Mouse (Mus musculus) thymus, adult 2 months (tissue): Measurements from ENCODE around the gene Ets2. TPM values are rescaled to one million over a fixed set of nuclear protein-coding genes. Genes with fewer than 3 reads are reported as not detected.
"Not testable (repeated sequence)": the region's sequence is repeated elsewhere in the genome, so short reads cannot be mapped to it uniquely, and the experiment has no call there.

Experiments used
- DNase-seq: peaks from one replicate; pipeline ENCODE4 v3.0.0; 2021
- H3K27ac ChIP-seq: fragments of 200-500 bp; 2 replicates; pipeline ENCODE4 v1.5.1; 2012; ENCODE audit warnings: low read length, control low read depth; ENCODE audit not compliant: control insufficient read depth, insufficient read depth
- H3K27me3 ChIP-seq: fragments of 200-500 bp; 2 replicates; pipeline ENCODE4 v1.6.1; 2012; ENCODE audit warnings: mild to moderate bottlenecking, low read length, moderate library complexity, mixed read lengths; ENCODE audit not compliant: control insufficient read depth, insufficient read depth
- H3K36me3 ChIP-seq: fragments of 200-500 bp; 2 replicates; pipeline ENCODE4 v1.6.1; 2012; ENCODE audit warnings: mild to moderate bottlenecking, low read length, moderate library complexity; ENCODE audit not compliant: control insufficient read depth, insufficient read depth
- H3K4me1 ChIP-seq: fragments of 200-500 bp; replicated peaks from 2 replicates; pipeline ENCODE4 v1.6.1; 2012; ENCODE audit warnings: low read length; ENCODE audit not compliant: control insufficient read depth, insufficient read depth
- H3K4me3 ChIP-seq: fragments of 200-500 bp; 2 replicates; pipeline ENCODE4 v1.5.1; 2012; ENCODE audit warnings: mild to moderate bottlenecking, low read length, control low read depth, moderate library complexity; ENCODE audit not compliant: control insufficient read depth, insufficient read depth
- CTCF ChIP-seq: fragments of 200-500 bp; IDR thresholded peaks from 2 replicates; pipeline ENCODE4 v1.5.1; 2012; ENCODE audit warnings: mild to moderate bottlenecking, control low read depth, low read length, moderate library complexity, borderline replicate concordance; ENCODE audit not compliant: control insufficient read depth, poor library complexity, insufficient read depth; ENCODE audit errors: extremely low read depth
- POLR2A ChIP-seq: fragments of 200-500 bp; IDR thresholded peaks from 2 replicates; pipeline ENCODE4 v1.6.1; 2012; ENCODE audit warnings: mild to moderate bottlenecking, low read length, control low read depth, moderate library complexity; ENCODE audit not compliant: control insufficient read depth, poor library complexity, insufficient read depth; ENCODE audit errors: extremely low read depth
- WGBS: fragments of 180-500 bp; shearing (Covaris S2); methylation state at CpG from one replicate; pipeline ENCODE4 v1.1.7; 2018; 5-methylcytosine and 5-hydroxymethylcytosine counted together
- polyA plus RNA-seq: library from polyadenylated mRNA; depleted of rRNA; stranded (reverse); fragments of >200 nt; gene quantifications from 2 replicates; pipeline ENCODE4 v1.2.3, GENCODE M21; 2012

Gene Ets2
- polyA plus RNA-seq, 1 experiment: 343 TPM

DNA sequence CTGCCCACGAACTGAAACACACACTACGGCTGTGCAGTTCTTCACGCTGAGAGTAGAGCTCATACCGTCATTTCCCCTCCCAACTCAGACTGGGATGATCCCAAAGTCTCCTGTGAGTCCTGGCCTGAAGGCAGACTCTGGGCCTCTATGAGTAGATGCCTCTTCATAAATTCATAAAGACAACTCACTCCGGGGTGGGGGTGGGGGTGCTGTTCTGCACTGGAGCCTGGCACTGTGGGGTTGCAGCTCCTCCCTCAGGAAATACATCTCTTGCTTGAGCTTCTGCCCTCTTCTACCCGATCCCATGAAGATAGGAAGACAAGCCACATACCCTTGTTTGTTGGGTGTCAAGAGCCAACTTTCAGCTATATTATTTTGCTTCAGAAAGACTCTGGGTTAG, 59.9 kb downstream of the Ets2 start:
- no peaks in the 10 kb centered on the region for H3K27me3 ChIP-seq
- 62% methylated on average over 6 of the region's 6 CpGs for WGBS
- peak overlapping the region; percentile 72 for H3K27ac ChIP-seq
- peaks cover 34% of the 10 kb centered on the region for H3K4me1 ChIP-seq
- H3K4me3 ChIP-seq: no peak overlapping the region
- TF ChIP-seq POLR2A: no peak
- no peak for TF ChIP-seq CTCF
- no peaks in the 10 kb centered on the region for H3K36me3 ChIP-seq
- DNase-seq: no peak

DNA sequence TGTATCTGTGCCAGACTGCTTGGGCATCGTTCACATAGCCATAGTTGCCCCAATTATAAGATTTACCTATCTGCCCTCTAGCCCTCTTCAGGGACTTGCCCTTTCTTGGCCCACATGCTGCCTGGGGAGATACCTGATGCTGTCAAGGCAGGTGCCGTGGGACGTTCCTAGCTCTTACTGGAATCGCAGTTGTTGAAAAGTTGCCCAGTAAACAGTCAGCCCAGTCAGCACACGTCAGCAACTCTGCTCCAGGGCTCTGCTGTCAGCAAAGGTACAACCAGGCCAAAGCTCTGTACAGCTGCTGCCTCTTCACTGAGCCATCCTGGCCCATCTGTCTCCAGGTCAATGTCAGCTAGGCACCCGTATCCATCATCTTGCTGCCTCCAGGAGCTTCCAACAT, 61.3 kb downstream of the Ets2 start:
- WGBS: 95% methylated on average over 6 of the region's 6 CpGs
- Histone ChIP-seq H3K36me3 (no peaks in the 10 kb centered on the region), H3K27ac (peak overlapping the region; percentile 4; the same call in 1 of the 2 replicates), H3K4me3 (no peak overlapping the region), H3K27me3 (no peaks in the 10 kb centered on the region), H3K4me1 (peaks cover 46% of the 10 kb centered on the region)
- no peak for DNase-seq
- TF ChIP-seq POLR2A: no peak
- no peak for TF ChIP-seq CTCF

DNA sequence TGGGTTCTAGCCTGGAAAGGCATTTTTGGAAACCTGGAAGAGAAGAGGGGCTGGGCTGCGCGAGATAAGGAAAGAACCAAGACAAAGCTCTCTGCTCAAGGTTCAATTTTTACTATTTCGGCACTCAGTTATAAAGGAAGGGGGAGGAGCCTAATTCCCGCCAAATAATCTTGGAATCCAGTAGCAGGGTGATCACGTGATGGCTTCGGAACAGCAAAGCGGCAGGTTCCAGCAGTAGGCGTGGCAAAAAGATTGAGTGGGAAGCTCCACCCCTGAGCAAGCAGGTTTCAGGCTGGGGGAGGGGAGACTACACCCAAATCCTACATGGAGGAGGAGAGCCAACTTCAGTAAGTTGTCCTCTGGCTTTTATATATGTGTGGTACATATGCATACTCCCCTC, 62.2 kb downstream of the Ets2 start:
- H3K4me3 ChIP-seq, H3K27ac ChIP-seq, H3K27me3 ChIP-seq, DNase-seq, H3K36me3 ChIP-seq: not testable (repeated sequence)
- 92% methylated on average over 8 of the region's 8 CpGs for WGBS
- H3K4me1 ChIP-seq: peaks cover 52% of the 10 kb centered on the region

DNA sequence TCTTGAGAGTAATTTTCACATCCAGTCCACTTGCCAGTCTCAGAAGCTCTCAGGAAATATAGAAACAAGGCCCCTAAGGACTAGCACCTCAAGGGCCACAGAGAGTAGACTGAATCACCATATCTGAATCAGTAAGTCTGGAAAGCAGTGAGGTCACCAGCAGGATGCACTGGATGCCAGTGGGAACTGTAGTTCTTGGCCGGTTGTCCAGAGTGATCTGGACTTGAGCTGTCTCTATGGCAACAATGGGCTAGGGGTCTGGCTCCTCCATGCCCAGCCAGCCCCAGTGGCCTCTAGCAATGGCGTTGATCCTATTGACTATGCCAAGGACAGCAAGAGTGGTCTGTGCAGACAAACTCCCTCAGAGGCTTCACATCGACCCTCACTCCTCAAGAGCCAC, 64.3 kb downstream of the Ets2 start:
- no peaks in the 10 kb centered on the region for H3K27me3 ChIP-seq
- no peaks in the 10 kb centered on the region for H3K36me3 ChIP-seq
- H3K4me1 ChIP-seq: peaks cover 68% of the 10 kb centered on the region
- TF ChIP-seq CTCF (no peak), POLR2A (no peak)
- no peak for DNase-seq
- 91% methylated on average over 3 of the region's 3 CpGs for WGBS
- no peak overlapping the region for H3K4me3 ChIP-seq
- no peak overlapping the region for H3K27ac ChIP-seq

DNA sequence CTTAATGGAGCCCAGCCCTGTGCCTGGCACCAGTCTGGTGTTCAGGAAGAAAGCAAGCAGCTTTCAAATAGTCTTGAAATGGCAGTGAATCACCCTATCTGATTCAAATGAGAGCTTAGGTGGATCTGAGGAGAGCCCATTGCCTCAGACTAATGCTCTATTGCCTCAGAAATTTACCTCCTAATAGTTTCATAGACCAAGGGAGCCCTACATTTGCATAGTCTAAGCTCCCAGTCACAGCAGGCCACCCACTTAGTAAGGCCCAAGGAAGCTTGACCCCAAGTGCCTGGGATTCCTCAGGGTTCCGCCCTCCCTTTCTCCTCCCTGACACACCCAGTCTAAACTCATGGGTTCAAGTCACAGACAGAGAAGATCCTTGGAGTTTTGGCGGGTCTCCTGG, 65.4 kb downstream of the Ets2 start:
- WGBS: 97% methylated on average over 2 of the region's 2 CpGs
- Histone ChIP-seq H3K4me3 (no peak overlapping the region), H3K4me1 (peaks cover 64% of the 10 kb centered on the region), H3K27me3 (no peaks in the 10 kb centered on the region), H3K27ac (no peak overlapping the region), H3K36me3 (no peaks in the 10 kb centered on the region)
- no peak for TF ChIP-seq POLR2A
- TF ChIP-seq CTCF: no peak
- no peak for DNase-seq

DNA sequence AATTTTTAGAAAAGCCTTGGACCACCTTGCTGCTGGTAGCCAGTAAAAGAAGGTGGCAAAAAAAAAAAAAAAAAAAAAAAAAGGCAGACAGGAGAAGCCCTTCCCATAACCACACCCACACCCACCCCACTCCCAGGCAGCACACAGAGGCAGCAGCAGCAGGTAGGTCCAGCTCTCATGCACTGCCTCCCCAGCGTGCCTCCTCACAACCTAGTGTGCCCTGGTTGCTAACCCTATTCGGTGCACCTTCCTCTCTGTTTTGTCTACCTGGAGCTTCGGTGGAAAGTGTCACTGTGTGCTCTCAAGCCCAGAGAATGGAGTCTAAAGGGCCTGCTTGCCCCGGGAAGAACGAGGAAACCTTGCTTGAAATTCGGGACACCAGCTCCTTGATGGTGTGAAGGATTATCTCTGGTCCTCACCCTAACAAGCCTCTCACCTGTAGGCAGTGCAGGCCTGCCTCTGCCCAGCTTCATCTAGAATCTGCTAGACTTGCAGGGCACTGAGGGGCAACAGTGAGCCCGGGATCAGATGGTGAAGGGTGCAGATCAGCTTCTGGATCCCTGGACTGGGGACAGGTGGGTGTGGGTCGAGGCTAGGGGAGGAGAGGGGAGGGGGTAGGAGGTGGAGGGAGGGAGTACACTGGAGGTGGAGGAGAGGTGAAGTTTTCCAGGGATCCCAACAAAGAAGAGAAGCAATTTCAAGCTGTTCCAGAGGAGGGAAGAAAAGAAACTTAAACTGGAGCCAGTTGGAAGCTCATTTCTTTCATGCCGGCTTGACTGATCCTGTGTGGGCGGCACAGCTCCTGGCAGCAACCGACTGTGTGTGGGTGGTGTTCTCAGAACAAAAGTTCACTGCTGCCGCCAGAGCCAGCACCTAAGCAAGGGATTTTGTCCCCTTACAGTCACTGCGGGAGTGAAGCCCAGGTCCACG, 67.5 kb downstream of the Ets2 start:
- Histone ChIP-seq H3K27ac (peak overlapping the region; percentile 78), H3K4me3 (peak overlapping the region; percentile 46), H3K36me3 (no peaks in the 10 kb centered on the region), H3K4me1 (peaks cover 67% of the 10 kb centered on the region), H3K27me3 (no peaks in the 10 kb centered on the region)
- peak; percentile 62 for DNase-seq
- WGBS: 49% methylated on average over 14 of the region's 14 CpGs
- TF ChIP-seq CTCF: no peak
- peak; percentile 50; the same call in 1 of the 2 replicates for TF ChIP-seq POLR2A

DNA sequence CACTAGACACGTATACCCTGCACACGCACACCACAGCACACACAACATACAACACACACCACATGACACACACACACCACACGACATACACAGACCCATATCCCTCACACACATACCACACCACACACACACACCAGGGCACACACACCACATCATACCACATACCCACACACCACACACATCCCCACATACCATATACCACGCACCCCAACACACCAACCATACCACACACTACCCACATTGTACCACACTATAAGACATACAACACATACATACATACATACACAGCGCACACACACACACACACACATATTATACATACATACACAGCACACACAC, 68.1 kb downstream of the Ets2 start:
- H3K36me3 ChIP-seq: no peaks in the 10 kb centered on the region
- peak overlapping the region; percentile 78 for H3K27ac ChIP-seq
- no peak for DNase-seq
- H3K4me1 ChIP-seq: peaks cover 71% of the 10 kb centered on the region
- TF ChIP-seq CTCF: no peak
- TF ChIP-seq POLR2A: no peak
- WGBS: 67% methylated on average over 5 of the region's 5 CpGs
- no peaks in the 10 kb centered on the region for H3K27me3 ChIP-seq
- peak overlapping the region; percentile 46 for H3K4me3 ChIP-seq
